Mouse (Mus musculus): ENCODE results near the gene Crlf1.
A peak's percentile ranks its signal among the peaks of the same experiment; 100 is the strongest.

The Crlf1 gene

DNA sequence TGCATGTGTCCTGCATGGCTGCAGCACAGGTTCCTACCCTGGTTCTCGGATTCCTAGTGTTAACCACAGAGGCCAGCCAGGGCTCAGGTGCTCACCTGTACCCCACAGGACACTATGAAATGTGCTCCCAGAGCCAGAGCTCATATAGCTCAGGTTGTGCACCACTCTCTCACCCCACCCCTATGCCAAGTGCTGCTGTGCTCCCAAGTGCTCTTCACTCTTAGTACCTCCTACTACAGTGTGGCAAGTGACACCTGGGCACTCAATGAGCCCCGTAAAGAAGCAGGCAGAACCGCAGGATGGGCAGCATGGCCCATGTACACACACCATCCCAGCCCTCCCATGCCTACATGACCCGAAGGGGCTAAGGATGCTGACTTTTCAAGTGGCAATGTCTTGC, 24.2 kb upstream of the Crlf1 start:
- no peak for DNase-seq (ENCODE audit: low read depth, low spot score)

DNA sequence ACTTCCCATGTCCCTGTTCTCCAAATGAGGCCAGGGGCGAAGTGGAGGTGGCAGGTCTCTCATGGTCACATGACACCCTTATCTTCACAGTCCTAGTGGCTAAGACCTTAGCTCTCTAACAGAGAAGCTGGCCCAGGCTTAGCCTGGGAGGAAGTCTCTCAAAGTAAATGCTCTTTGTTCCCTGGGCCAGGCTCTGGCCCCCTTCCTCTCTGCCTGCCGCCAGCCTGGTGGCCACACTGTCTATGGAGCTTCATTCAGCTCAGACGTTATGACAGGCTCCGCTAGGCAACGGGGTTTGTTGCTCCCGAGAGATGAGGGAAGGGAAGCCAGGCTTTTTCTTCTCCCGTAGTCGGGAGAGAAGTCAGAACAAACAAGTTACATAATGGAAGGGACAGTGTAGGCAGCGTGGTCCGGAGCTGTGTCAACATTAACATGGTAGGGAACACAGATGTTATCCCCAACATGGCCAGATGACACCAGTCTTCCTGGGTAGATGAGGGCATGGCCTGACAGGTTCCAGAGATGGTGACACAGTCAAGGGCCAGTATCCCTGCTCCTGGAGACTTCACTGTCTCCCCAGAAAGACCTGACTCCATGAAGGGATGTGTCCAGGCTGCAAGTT, 23.6 kb upstream of the Crlf1 start:
- DNase-seq (ENCODE audit: low read depth, low spot score), result no peak

GRCm38 (mm10) chr8:70469938-70470337, 23.0 kb upstream of the Crlf1 start:
- DNase-seq (ENCODE audit: low read depth, low spot score), result no peak

- DNase-seq (ENCODE audit: low read depth, low spot score), result no peak
Observed at GRCm38 (mm10) chr8:70471856-70472255, 21.1 kb upstream of the Crlf1 start.

- DNase-seq (ENCODE audit: low read depth, low spot score), result peak; percentile 89
Observed at GRCm38 (mm10) chr8:70476333-70477268, 16.4 kb upstream of the Crlf1 start, which contains the start of gene Klhl26. Gene Klhl26, minus strand, starts transcription at chr8:70476968.

DNA sequence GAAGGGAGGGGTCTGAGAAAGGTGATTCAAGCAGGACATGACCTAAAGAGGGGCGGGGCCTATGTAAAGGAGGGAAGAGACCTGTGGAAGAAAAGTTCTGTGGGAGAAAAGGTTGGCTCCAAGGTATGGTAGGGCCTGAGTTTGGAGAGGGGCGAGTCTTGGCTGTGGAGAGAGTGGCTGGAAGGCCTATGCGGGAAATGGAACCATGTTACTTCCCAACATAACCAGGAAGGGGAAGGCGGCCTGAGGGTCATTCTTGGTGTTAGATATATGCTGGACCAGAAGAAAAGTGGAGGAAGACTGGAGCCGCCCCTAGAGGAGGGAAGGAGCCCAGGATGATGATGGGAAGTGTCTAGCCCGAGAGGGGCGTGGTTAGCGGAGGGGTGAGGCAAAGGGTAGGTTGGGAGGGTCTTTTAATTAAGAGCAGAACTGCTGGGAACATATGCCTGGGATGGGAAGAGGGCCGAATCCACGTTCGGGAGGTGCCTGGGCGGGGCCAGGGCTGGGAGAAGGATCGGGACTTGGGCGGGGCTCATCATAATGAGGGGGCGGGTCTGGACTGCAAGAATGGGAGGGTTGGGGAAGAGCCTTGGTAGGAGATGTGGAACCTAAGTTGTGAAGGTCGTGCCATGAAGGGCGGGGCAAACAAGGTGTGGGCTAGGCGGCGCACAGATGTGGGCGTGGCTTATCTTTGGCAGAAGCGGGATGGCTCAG, 15.5 kb upstream of the Crlf1 start:
- no peak for DNase-seq (ENCODE audit: low read depth, low spot score)

DNA sequence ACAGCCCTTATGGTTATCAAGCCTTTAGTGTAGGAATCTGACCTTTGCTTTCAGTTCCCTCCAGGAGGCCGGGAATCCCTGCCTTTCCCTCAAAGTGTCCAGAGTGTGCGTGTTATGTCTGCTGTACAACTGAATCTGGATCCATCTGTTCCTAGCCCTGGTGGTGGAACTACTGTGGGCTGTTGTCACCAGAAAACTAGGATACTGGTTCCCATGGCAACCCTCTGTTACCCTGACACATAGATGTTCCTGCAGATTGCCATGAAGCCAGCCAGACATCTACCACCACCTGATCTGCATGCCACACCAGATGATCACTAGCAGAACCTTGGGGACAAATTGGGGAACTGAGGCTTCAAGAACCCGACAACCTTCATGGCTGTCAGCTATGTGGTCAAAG, 11.1 kb upstream of the Crlf1 start:
- DNase-seq (ENCODE audit: low read depth, low spot score), result no peak

DNA sequence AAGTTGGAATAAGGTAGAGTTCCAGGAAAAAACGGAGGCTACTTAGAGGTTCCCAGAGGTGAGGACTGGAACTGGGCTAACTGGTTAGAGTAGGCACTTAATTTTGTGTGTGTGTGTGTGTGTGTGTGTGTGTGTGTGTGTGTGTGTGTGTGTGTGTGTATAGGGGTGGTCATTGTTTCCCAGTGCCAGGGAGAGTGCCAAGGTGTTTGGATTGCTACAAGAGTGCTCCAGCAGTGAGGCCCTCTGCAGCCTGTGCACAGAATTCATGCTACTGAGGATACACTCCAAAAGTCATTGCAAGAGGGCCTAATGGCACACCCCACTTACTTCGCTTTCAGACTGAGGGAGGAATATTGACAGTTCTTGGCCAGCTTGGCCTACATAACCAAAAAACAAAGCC, 10.0 kb upstream of the Crlf1 start:
- no peak for DNase-seq (ENCODE audit: low read depth, low spot score)

DNA sequence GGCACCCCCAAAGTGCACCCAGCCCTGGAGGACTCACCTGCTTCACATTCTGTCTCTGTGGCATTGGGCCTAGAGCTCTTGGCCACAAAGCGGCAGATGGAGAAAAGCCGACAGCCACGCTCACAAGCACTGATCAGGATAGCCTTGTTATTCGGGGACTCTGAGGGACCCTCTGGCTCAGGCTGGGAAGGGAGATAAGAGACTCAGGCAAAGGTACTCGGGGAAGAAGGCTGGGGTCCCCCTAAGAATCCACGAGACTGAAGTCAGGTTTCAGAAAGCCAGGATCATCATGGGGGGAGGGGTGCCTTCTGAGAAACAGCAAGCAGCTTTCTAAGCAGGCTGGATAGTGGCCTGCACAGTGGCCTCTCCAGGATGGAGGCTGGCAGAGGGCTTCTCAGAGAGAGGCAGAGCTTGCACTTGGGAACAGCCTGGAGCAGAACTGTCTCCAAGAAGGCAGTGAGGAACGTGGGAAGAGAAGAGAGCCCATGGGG, 6.7 kb upstream of the Crlf1 start:
- DNase-seq (ENCODE audit: low read depth, low spot score), result no peak

DNA sequence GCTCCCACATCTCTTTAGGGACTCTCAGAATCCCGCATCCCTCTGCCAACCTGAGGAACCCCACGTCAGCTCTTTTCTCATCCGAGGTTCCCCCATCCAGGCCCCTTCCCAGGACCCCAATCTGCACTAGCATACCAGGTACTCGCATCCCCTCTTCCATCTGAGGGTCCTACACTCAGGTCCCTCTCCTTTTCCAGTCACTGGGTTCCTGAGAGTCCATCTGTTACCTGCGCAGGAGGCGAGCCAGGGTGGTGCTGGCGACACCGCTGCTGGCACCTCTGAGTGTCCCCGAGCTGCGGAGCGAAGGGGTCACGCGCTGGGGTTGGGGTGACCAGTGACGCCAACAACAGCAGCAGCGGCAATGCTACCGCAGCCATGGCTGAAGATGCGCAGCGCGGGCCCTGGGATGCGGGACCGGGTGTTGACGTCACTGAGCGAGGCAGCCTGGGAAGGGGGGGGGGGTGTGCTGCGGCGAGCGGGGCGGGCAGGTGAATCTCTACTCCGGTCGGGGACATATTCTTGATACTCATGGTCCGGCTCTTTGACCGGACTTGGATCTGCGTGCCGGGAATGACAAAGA, 5.9 kb upstream of the Crlf1 start, which contains the start of gene Tmem59l:
Gene Tmem59l (minus strand): TSS at position 418 of the 580 bp plus-strand sequence.
- no peak for DNase-seq (ENCODE audit: low read depth, low spot score)

GRCm38 (mm10) chr8:70487993-70488796, 4.8 kb upstream of the Crlf1 start:
- no peak for DNase-seq (ENCODE audit: low read depth, low spot score)

DNA sequence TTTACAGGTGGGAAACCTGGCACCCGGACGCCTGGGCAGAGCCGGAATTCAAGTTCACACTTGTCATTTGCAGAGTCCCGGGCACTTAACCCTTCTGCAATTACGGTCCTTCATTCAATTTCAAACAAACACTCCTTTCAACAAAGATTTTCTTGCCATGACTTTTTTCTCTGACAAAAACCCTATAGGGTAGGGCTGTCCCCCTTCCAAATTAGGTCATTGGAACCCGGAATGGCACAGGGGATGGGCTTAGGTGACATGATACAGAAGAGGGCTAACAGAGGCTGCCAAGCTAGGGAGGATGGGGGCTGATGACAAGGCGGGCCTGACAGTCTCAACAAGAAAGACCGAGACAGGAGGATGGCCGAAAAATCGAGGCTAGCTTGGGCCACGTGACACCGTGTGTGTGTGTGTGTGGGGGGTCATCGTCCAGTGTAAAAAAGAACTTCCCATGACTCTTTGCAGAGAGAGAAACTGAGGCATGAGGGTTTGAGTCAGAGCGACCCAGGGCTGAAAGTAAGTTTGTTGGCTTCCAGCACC, 4.0 kb upstream of the Crlf1 start:
- no peak for DNase-seq (ENCODE audit: low read depth, low spot score)

GRCm38 (mm10) chr8:70489576-70489975, 3.4 kb upstream of the Crlf1 start:
- no peak for DNase-seq (ENCODE audit: low read depth, low spot score)

DNA sequence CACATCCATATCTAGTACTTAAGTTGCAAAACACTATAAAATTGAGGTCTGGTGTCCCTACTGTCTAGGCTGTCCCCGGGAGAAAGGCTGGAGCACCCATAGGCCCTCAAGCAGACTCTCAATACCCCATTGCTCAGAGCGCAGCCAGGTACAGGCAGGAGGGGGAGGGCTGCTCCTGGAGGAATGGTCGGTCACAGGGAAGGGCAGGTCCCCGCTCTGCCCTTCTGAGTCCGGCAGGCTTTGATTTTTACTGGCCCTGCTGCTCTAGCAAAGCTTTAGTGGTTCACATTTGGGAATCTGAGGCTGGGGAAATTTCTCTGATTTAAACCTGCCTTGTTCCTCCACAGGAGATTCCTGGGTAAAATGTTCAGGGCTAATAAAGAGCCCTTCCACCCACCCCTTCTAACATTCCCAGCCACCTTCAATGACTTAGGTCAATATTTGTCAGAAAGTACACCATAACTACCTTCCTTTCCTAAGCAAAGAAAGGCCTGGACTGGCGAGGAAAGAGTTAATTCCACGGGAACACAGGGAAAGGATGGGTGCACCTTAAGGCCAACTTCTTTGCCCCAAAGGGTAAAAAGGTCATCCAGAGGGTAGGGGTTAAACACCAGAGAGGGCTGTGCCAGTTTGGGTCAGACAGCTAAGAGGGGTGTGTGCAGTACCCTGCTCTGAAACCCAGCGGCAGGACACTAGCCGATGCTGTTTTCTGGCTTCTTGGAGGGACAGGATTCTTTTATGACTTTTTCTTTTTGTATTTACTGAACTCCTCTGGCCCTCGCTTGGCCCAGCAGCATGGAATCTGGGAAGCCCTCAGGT, 2.7 kb upstream of the Crlf1 start:
- no peak for DNase-seq (ENCODE audit: low read depth, low spot score)

DNA sequence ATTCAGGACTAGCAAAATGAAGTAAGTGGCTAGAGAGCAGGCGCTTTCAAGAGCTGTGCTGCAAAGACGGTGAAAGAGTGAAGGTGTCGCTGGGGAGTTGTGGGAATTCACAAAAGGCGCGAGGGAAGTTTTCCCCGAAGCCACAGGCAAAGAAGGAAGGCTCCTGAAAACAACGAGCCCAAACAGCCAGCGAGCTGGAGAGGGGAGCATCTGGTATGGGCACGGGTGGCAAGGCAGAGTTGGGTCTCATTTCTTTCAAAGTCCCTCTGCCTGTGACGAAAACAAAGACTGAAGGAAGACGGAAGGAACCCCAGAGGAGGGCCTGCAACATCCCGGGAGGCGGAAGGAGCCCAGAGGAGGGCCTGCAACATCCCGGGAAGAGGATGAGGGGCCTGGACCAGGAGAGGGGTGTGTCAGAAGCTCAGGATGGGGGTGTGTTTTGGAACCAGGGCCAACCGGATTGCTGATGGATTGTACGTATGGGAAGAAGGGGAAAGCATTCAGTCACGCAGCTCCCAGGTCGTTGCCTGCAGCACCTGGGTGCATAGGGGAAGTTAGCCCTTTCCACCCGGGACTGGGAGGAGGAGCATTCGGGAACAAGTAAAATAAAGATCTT, 2.0 kb upstream of the Crlf1 start:
- DNase-seq (ENCODE audit: low read depth, low spot score), result no peak

DNA sequence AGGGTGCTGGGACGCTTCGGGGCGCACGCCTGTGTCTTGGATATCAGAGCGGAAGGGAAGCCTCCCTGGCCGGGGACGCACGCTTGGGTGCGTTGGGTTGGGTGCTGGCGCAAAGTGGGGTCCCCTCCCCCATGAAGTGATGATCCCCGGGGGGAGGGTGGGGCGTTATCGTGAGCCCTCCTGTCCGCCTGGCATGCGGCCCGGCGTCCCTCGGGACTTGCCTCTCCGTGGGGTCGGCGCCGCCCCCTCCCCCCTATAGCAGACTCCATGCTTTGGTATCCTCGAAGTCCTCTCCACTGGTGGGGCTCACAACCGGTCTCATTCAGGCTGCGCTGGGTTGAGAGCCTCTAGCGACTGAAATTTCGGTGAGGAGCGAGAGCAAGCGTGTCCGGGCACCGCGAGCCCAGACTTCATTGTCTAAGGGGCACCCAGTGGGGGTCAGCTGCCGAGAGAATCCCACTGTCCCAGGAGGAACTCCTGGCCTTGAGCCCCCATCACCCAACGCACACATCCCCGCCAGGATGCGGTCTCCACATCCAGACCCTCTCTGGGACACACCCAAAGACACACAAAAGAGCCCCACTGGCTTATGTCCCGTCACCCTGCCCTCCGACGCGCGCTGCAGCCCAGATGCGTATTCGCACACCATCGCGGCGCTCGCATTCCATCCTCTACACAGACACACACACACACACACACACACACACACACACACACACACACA, 896 bp downstream of the Crlf1 start:
- no peak for DNase-seq (ENCODE audit: low read depth, low spot score)

GRCm38 (mm10) chr8:70494416-70494945, 1.5 kb downstream of the Crlf1 start:
- DNase-seq (ENCODE audit: low read depth, low spot score), result no peak

- no peak for DNase-seq (ENCODE audit: low read depth, low spot score)
Observed at GRCm38 (mm10) chr8:70495001-70495770, 2.2 kb downstream of the Crlf1 start.

Measured in embryo, embryonic 11.5 days (tissue).